Mouse (Mus musculus) embryonic fibroblast, embryonic 13.5 days (primary cell): ENCODE results near the gene Pla2g15. TPM values are rescaled to one million over a fixed set of nuclear protein-coding genes. Genes with fewer than 3 reads are reported as not detected.

ENCODE experiments used
- H3K27ac ChIP-seq: 2 replicates; pipeline ENCODE4 v1.5.1; 2012; ENCODE audit warnings: low read length, control low read depth, inconsistent platforms; ENCODE audit not compliant: insufficient read depth
- H3K4me1 ChIP-seq: 2 replicates; pipeline ENCODE4 v1.6.1; 2011; ENCODE audit warnings: low read length; ENCODE audit not compliant: control insufficient read depth, insufficient read depth
- H3K4me3 ChIP-seq: 2 replicates; pipeline ENCODE4 v1.5.1; 2011; ENCODE audit warnings: mild to moderate bottlenecking, control low read depth, low read length; ENCODE audit not compliant: insufficient read depth
- CTCF ChIP-seq: IDR thresholded peaks from 2 replicates; pipeline ENCODE4 v1.5.1; 2011; ENCODE audit warnings: mild to moderate bottlenecking, control low read depth, low read length, moderate library complexity, borderline replicate concordance; ENCODE audit not compliant: insufficient read depth
- POLR2A ChIP-seq: IDR thresholded peaks from 2 replicates; pipeline ENCODE4 v1.6.1; 2011; ENCODE audit warnings: low read depth, mild to moderate bottlenecking, control low read depth, low read length, moderate library complexity
- polyA plus RNA-seq: library from polyadenylated mRNA; stranded (reverse); fragments of >200 nt; gene quantifications from 2 replicates; pipeline ENCODE4 v1.2.4, GENCODE M21; 2011; ENCODE audit warnings: low read depth; ENCODE audit not compliant: missing spikeins, insufficient read length

The Pla2g15 gene
- polyA plus RNA-seq, 1 experiment: 30.0 TPM

DNA sequence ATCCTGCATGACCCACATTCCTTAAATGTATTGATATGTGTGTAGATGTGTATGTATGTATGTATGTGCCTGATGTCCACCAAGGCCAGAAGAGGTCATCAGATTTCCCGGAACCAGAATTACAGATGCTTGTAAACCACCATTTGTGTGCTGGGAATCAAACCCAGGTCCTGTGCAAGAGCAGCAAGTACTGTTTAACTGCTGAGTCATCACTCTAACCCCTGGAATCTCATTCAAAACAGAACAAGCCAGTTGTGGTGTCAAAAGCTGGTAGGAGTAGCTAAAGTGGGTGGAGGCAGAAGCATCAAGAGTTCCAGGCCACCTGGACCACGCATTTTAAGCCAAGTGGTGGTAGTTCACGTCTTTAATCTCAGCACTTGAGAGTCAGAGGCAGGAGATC lies 63.8 kb downstream of the Pla2g15 start:
- Histone ChIP-seq H3K27ac (no peak overlapping the region), H3K4me3 (no peak overlapping the region), H3K4me1 (no peaks in the 10 kb centered on the region)
- TF ChIP-seq POLR2A (no peak), CTCF (no peak)

Other genes with a start within 250 kb of the Pla2g15 start
- 28.9 and 30.5 TPM in 2 replicates for gene Pskh1, start 250.0 kb upstream of the Pla2g15 start, polyA plus RNA-seq
- gene Ctrl, start 216.5 kb upstream of the Pla2g15 start, polyA plus RNA-seq: not detected in 2 replicates
- 27.1 and 30.5 TPM in 2 replicates for gene Psmb10, start 212.0 kb upstream of the Pla2g15 start, polyA plus RNA-seq
- gene Lcat, start 207.0 kb upstream of the Pla2g15 start, polyA plus RNA-seq: 2.3 and 3.9 TPM in 2 replicates
- gene Slc12a4, start 184.3 kb upstream of the Pla2g15 start, polyA plus RNA-seq: 60.2 and 82.1 TPM in 2 replicates
- not detected in 2 replicates for gene Dpep3, start 171.0 kb upstream of the Pla2g15 start, polyA plus RNA-seq
- gene Dus2, start 159.1 kb upstream of the Pla2g15 start, polyA plus RNA-seq: 13.4 and 17.4 TPM in 2 replicates
- gene Dpep2nb, start 144.4 kb upstream of the Pla2g15 start, polyA plus RNA-seq: not detected in 2 replicates
- gene Ddx28, start 138.5 kb upstream of the Pla2g15 start, polyA plus RNA-seq: 7.3 and 8.8 TPM in 2 replicates
- 69.6 and 78.6 TPM in 2 replicates for gene Nfatc3, start 91.6 kb upstream of the Pla2g15 start, polyA plus RNA-seq
- 2.1 and 3.9 TPM in 2 replicates for gene Esrp2, start 13.4 kb upstream of the Pla2g15 start, polyA plus RNA-seq
- 57.4 and 59.3 TPM in 2 replicates for gene Slc7a6, start 18.5 kb downstream of the Pla2g15 start, polyA plus RNA-seq
- gene Slc7a6os, start 60.5 kb downstream of the Pla2g15 start, polyA plus RNA-seq: 31.1 and 34.0 TPM in 2 replicates
- gene Prmt7, start 60.5 kb downstream of the Pla2g15 start, polyA plus RNA-seq: 33.6 and 40.3 TPM in 2 replicates
- 0.37 and 0.89 TPM in 2 replicates for gene Smpd3, start 187.6 kb downstream of the Pla2g15 start, polyA plus RNA-seq